Mouse (Mus musculus) testis, postnatal 14 days (tissue): ENCODE results near the gene Apol6.

Experiments used
- DNase-seq: peaks from one replicate; pipeline ENCODE4 v3.0.0; 2021; ENCODE audit warnings: low spot score

Gene Apol6

GRCm38 (mm10) chr15:77070745-77071268 lies 26.3 kb downstream of the Apol6 start:
- no peak for DNase-seq

GRCm38 (mm10) chr15:77071501-77071900 lies 27.0 kb downstream of the Apol6 start:
- no peak for DNase-seq

GRCm38 (mm10) chr15:77072556-77073163 lies 28.1 kb downstream of the Apol6 start:
- no peak for DNase-seq

GRCm38 (mm10) chr15:77076523-77076922 lies 32.0 kb downstream of the Apol6 start:
- no peak for DNase-seq

- DNase-seq: no peak
These were observed 33.4 kb downstream of the Apol6 start for GRCm38 (mm10) chr15:77077906-77078305.

- no peak for DNase-seq
These were observed 34.3 kb downstream of the Apol6 start for GRCm38 (mm10) chr15:77078786-77079185.

GRCm38 (mm10) chr15:77079256-77079822 lies 34.8 kb downstream of the Apol6 start:
- DNase-seq: no peak

GRCm38 (mm10) chr15:77079890-77080361 lies 35.4 kb downstream of the Apol6 start:
- DNase-seq: no peak

- DNase-seq: no peak
These were observed 36.2 kb downstream of the Apol6 start for GRCm38 (mm10) chr15:77080684-77081254.

- DNase-seq: no peak
These were observed 36.9 kb downstream of the Apol6 start for GRCm38 (mm10) chr15:77081454-77081853.

- DNase-seq: no peak
These were observed 41.3 kb downstream of the Apol6 start for GRCm38 (mm10) chr15:77085818-77086217.

GRCm38 (mm10) chr15:77086488-77086887 lies 42.0 kb downstream of the Apol6 start:
- DNase-seq: no peak

- no peak for DNase-seq
These were observed 44.7 kb downstream of the Apol6 start for GRCm38 (mm10) chr15:77089249-77089648.

- DNase-seq: no peak
These were observed 46.0 kb downstream of the Apol6 start for GRCm38 (mm10) chr15:77090531-77090930.

GRCm38 (mm10) chr15:77091394-77091793 lies 46.9 kb downstream of the Apol6 start:
- DNase-seq: no peak

GRCm38 (mm10) chr15:77094431-77094830 lies 49.9 kb downstream of the Apol6 start:
- DNase-seq: no peak

- no peak for DNase-seq
These were observed 50.7 kb downstream of the Apol6 start for GRCm38 (mm10) chr15:77095216-77095615.

GRCm38 (mm10) chr15:77097358-77097757 lies 52.8 kb downstream of the Apol6 start:
- DNase-seq: no peak

- DNase-seq: no peak
These were observed 55.2 kb downstream of the Apol6 start for GRCm38 (mm10) chr15:77099756-77100155.

- no peak for DNase-seq
These were observed 58.2 kb downstream of the Apol6 start for GRCm38 (mm10) chr15:77102685-77103084.

- no peak for DNase-seq
These were observed 60.0 kb downstream of the Apol6 start for GRCm38 (mm10) chr15:77104349-77105158.

GRCm38 (mm10) chr15:77105273-77105672 lies 60.7 kb downstream of the Apol6 start:
- DNase-seq: no peak
